ENCODE assay signal across 20 mouse cellular contexts in genomic region chr11:100671049-100671448, GRCm38 (mm10). TPM values are rescaled to one million over a fixed set of nuclear protein-coding genes. Genes with fewer than 3 reads are reported as not detected.
"Had no signal": no experiment of that assay in that cellular context is flagged by ENCODE, and none has a peak within 500 bp of the region (broad histone marks: within the 10 kb centered on the region; RNA-seq: fewer than 3 reads in every experiment).

No protein-coding gene starts in this region.

- H3K27ac ChIP-seq: neural tube, embryonic 15.5 days; stomach, embryonic 15.5 days; stomach, postnatal 0 days had no signal

- H3K9ac ChIP-seq: neural tube, embryonic 15.5 days; stomach, embryonic 15.5 days had no signal

- H3K9me3 ChIP-seq: neural tube, embryonic 15.5 days; stomach, embryonic 15.5 days had no signal

- H3K36me3 ChIP-seq: neural tube, embryonic 15.5 days; stomach, embryonic 15.5 days had no signal

- DNase-seq: retina, postnatal 1 day; right cerebral cortex, adult 18-20 months; right cerebral cortex, postnatal 14 days; right cerebral cortex, postnatal 25 days; right cerebral cortex, postnatal 4 days; spleen, adult 18-20 months; thymus, adult 18-20 months; thymus, adult 2 months; thymus, postnatal 14 days; thymus, postnatal 25 days; thymus, postnatal 36 days; thymus, postnatal 4 days had no signal

- H3K4me2 ChIP-seq: neural tube, embryonic 15.5 days; stomach, embryonic 15.5 days had no signal

- H3K4me3 ChIP-seq: neural tube, embryonic 15.5 days; stomach, embryonic 15.5 days had no signal

RNA-seq across cellular contexts. Expression of gene Zfp385c, which starts 21.2 kb away (rescaled TPM):
- total RNA-seq: neutrophil, adult 5-6 weeks had no signal
- polyA plus RNA-seq: stomach, embryonic 14.5 days had no signal

RNA-seq across cellular contexts. Expression of gene Hspb9, which starts 42.6 kb away (rescaled TPM):
- total RNA-seq: neutrophil, adult 5-6 weeks had no signal
- polyA plus RNA-seq: neural tube, embryonic 14.5 days; neural tube, embryonic 15.5 days; small intestine, adult 2 months; stomach, embryonic 15.5 days; thymus, postnatal 0 days had no signal
